Mouse (Mus musculus) liver, postnatal 0 days (tissue): Measurements from ENCODE around the gene Zfp692.

ENCODE experiments used
- CTCF ChIP-seq: sonication (generic); IDR thresholded peaks from 2 replicates; pipeline ENCODE4 v1.5.1; 2016; ENCODE audit warnings: antibody characterized with exemption, low read depth
- EP300 ChIP-seq: IDR thresholded peaks from 2 replicates; pipeline ENCODE4 v1.6.1; 2016; ENCODE audit warnings: antibody characterized with exemption, low read depth, mild to moderate bottlenecking

GRCm38 (mm10) chr11:58314069-58314468 is 7.2 kb downstream of the Zfp692 start:
- TF ChIP-seq CTCF (no peak), EP300 (no peak)
